Mouse (Mus musculus) retina, adult 2 months (tissue): ENCODE measurements around the gene Ctu2.
A peak's percentile ranks its signal among the peaks of the same experiment; 100 is the strongest.

Source experiments
- DNase-seq: peaks from one replicate; pipeline ENCODE4 v3.0.0-alpha.2; 2012; ENCODE audit warnings: low read depth, low spot score

Gene Ctu2

DNA sequence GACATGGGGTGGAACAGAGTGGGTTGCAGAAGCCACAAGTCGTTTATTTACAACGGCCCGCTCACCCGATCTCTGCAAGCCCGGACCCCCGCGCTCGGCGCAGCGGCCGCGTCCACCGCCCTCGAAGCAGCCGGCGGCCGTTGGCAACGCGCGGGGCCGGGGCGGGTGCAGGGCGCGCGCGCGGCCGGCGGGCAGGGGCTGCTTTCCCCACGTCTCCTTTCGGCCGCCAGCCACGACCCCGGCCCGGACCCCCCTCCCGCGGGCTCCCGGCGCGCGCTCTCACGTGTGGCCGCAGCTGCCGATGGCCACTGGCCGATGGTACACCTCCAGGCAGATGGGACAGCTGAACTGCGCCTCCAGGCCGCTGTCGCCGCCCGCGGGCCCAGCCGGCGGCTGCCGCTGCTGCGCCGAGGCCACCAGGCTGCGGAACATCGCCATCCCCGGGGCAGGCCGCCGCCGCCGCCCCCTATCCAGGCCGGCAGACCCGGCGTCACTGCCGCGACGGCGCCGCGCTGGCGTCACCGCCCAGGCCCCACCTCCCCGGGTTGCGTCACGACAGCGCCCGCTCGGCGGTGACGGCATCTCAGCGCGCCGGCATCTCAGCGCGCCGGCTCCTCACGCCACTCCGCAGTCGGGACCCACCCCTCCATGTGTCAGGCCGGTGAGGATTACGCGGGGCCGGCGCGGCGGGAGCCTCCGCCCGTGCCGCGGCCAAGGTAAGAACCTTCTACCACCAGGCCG, at the start of gene Ctu2, which contains the start of gene Rnf166:
Ctu2 (plus strand) TSS at position 564 of the 741 bp plus-strand sequence.
Rnf166 (minus strand) TSS at position 485 of the 741 bp plus-strand sequence.
- DNase-seq, result peak; percentile 84

DNA sequence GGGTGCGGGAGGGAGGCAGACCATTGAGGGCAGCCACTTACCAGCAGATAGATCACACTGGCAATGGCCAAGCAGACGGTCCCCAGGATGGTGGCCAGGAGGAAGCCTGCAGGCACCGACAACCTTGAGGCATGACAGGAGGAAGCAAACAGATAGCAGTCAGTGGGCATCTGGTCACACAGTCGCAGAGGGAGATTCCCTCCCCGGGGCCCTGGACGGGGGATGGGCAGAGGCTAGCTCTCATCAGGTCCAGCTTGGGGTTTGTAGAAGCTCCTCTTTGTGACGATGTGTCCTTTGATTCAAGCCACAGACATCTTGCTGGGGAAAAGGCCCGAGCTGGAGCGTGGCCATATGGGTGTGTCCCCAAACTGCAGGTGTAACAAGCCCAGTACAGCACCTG, 49.8 kb upstream of the Ctu2 start:
- DNase-seq, result no peak

DNA sequence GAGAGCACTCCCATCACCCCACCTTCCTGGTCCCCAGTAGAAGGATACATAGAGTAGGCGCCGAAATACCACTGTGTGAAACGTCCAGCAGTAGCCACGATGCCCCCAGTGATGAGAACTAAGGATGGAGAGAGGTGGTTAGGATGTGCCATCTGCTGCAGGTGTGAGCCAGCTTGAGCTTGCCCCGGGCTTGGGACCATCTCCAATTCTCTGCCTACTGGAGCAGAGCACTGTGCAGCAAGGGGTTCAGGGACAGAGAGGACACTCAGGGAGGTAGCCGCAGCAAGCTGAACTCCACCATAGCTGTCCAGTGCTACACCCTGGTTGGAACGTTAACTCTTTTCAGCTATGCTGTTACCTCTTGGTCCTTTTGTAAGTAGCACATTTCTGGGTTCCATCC, 48.3 kb upstream of the Ctu2 start:
- no peak for DNase-seq

DNA sequence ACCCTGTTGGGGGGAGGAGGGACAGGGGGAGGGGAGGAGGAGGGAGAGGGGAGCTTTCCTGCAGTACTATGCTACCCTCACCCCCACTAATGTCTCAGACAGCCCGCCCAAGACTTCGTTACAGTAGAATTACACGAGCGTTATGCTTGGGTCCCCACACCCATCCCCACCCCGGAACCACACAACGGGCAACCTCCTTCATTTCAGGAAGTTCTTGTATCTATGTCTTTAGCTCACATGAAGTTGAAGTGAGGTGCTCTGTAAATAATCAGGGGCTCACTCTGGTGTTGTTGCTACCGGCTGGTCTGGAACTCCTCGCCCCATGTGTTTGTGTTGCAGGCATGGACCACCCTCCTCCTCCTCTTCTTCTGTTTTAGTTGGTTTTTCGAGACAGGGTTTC, 47.8 kb upstream of the Ctu2 start:
- DNase-seq, result no peak

DNA sequence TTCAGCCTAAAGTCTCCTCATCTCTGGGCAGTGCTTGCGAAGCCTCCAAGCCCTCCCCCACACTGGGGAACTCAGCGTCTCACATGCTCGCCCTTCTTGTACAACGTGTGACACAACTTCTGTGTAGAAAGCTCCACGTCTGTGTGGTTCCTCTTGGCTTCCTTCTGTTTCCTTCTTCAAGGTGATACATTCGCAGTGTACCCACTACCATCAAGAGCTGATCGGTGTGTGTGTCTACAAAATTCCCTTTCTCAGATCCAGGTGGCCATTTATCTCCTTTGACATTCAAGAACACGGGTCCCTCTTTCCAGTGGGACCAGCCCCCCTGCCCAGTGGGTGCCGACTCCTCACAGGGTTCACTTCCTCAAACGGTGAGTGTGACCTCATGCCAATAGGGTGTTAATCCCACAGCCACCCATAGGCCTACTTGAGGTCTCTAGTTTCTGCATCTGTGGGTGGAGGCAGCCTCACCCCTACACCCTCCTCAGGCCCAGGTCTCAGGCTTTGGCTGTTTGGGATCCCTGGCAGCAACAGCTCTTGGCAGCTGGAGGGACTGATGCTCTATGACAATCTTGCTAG, 45.8 kb upstream of the Ctu2 start:
- DNase-seq, result no peak

DNA sequence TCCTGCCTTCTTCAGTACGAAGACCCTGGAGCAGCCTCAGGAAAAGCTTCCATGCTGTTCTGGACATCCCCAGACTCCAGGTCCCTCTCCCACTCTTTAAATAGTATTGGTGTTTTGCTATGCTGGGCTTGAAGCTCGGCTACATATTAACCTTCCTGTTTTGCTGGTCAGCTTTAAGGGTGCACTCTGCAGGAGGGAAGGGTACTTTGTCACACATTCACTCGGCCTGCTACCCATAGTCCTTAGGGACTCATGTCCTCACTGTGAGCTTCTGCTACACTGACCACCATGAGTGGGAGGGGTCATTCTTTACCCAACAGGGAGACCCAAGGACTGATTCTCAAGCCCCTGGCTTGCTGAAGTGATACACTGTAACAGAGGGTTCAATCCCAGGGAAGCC, 45.3 kb upstream of the Ctu2 start:
- DNase-seq, result no peak

DNA sequence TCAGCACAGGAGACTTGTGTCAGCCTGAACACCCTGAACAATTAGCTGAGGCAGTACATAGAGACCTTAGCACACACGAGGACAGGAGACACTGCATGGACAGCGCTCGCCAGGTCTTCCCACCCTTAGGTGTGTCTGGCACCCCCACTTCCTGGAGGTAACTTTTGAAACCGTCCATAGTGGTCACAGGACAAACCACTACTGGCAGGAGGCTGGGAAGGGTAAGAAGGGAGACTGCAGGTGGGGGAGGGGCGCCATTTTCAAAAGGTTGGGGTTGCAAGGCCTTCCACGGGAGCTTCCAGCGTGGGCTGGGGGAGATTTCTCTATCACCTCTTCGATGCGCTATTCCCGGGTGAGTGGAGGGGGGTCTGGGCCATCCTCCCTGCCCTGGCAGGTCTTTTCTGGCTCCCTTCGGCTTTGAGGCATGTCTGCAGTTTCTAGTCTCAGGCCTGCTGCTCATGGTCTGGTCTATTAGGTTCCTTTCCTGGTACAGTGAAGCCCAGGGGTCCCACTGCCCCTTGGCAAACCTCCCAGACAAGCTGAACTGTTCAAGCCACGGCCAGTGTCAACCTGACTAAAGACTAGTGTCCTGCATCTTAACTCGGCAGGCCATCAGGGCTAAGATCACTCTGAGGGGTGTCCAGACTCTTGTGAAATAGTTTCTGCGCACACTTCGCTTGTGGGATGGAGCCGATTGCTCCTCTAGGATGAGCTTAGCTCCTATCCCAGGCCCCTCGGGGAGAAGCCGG, 44.1 kb upstream of the Ctu2 start:
- DNase-seq, result no peak

DNA sequence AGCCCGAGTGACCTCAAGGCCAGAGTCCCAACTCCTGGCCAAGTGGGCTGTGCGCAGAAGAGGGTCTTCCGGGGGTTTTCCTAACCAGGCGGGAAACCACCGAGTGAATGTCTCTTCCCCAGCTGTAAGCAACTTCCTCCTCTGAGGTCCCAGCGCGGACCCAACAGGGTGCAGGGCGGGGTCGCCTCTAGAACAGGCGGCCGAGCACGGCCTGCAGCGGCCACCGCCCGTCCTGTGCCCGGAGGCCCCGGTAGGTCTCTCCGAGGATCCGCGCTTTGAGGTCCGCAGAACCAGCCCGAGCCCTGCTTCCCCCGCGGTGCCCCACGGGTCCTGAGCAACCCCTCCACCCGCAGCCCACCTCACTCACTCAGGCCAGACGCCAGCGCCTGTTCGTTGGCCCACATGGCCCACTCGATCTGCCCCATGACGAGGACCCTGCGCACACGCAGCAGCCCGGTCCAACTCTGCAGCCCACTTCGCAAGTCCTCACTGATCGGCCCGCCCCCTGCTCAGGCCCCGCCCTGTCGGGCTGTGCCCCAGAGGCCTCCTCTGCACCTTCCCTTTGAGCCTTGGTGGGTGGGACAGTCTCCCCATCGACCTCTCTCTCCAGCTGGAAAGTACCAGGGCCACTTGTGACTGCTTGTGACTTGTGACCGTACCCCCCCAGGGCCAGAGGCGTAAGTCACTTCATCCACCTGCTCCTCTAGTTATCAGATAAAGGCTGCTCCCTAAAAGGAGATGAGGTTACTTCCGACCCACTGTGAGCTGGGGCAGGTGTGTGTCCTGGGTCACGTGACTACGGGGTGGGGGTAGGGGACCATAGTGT, 43.3 kb upstream of the Ctu2 start, which contains the start of gene Cyba:
Cyba (minus strand) TSS at position 488 of the 826 bp plus-strand sequence.
- DNase-seq, result no peak

DNA sequence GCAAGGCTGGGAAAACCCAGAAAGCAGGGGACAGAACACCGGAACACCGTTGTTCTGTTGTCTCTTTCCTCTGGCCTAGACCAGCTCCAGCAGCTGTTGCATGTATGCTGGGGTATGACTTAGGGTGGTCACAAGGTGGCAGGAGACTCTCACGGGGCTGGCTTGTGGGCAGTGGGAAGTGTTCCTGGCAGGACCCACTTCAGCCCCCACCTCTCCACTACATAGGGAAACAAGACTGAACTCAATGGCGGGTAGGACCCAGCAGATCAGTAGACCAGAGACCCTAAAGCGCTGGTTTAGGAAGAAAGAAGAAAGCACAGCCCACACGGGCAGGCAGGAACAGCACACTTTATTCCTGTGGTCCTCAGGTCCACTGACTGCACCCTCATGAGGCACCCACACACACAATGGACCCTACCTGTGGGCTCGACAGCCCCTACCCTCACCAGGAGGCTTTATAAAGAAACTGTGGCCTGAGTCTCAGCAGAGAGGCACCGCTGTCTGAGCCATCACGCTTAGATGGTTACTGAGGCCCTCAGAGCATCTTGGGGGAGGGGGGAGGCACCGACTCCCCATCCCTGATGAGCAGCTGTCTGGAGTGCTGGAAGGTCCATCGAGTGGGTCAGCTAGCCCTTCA, 42.6 kb upstream of the Ctu2 start:
- DNase-seq, result no peak

DNA sequence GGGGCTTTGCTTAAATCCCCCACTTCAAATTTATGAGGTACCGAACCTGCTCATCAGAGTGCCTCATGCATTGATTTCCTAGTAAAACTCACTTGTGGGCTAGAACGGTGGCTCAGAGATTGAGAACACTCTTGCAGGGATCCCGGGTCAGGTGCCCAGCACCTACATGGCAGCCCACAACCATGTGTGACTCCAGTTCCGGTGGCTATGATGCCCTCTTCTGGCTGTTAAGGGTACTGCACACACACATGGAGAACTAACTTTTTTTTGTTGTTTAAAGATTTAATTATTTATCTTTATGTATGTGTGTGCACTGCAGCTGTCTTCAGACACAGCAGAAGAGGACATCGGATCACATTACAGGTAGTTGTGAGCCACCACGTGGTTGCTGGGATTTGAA, 40.6 kb upstream of the Ctu2 start:
- DNase-seq, result no peak

DNA sequence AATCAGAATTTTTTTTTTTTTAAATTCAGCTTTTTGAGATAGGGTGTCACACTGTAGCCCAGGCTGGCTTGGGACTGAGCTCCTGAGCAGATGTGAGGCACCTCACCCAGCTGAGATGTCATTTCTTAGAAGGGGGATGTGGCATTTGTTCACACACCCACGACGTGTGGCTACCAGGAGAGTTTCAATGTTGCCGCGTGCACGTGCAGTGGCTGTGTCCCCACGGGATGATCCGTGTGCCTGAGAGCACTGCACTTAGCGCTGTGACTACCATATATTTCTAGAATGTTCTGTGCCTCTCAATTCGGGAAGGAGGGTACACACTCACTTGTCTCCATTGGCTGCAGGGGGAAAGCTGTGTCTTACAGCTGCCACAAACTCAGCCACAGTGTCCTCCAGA, 39.8 kb upstream of the Ctu2 start:
- no peak for DNase-seq

DNA sequence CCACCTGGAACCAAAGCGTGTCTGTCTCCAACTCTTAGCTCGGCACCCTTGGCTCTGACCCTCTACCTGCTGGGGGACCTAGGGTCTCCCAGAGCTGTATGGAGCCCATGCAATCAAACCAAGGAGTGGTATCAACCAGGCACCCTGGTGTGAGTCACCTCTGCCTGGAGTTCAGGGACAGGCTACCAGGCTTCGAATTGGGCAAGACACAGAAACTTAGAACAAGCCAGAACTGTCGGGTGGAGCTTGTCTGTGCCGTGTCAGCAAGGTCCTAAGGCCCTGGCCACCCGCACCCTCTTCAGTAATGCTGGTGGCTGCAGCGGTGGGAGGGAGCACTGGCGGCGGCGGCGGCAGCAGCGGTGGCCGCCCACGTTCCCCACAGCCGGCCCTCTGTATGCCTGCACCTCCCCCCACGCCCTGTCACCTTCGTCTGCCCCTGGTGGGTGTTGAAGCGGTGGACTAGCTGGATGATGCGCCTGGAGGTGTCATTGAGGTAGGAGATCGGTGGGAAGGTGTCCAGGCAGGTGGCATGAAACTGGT, 39.3 kb upstream of the Ctu2 start:
- no peak for DNase-seq

DNA sequence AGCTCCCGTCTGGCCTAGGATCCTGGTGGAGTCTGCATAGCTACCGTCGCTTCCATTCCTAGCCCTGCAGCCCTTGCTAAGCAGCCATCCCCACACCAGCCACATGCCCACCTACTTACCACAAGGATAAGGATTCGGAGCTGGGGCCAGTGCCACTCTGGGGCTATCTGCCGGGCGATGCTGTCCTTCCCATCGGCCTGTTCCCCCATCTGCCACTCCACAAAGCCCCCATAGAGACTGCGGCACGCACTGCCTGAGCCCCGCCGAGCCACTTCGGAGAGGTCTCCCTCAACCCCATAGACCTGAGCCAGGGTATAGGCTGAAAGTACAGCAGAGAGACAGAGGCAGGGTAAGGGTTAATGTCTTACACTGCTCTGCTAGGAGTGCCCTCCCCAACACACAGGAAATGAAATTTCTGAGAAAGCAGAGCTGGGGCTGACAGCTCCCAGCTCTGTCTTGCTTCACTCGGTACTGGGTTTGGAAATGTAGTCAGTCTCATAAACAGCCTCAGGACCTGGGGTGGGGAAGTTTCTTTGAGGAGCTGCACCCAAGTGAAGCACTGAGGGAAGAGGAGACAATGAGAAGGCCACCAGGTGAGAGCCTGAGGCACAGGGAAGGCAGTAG, 38.1 kb upstream of the Ctu2 start:
- DNase-seq, result no peak

DNA sequence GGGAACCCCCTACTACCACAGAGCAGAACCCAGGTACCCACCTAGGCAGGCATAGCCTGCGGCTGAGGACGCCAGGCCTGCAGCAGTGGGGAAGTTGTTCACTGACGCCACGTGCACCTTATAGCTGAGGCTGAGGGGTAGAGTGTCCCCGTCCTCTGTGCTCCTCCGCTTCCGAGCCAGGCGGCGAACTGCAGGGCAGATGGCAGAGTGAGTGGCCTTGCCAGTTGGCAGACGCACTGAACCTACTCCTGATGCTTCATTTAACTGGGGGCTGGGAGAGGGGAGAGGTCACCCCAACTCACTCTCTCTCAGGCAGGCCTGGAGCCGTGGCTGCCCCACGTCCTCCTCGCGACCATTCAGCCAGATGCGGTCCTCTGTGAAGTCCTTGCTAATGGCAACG, 36.6 kb upstream of the Ctu2 start:
- no peak for DNase-seq

DNA sequence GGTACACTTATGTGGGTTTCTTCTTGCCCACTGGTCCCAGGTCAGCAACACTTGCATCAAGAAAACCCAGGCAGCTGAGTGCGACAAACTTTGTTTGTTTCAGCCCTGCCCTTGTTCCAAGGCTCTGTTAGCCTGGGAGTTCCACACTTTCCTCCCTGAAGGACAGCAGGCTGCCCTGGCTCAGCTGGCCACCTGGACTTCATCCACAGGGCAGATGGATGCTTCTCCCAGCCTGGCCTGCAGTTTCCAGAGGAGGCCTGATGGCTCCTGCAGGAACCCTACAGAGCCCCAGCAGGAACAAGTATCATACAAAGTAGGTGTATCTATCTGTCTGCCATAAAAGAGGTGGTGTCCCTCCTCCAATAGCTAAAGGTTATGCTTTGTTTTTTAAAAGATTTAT, 34.6 kb upstream of the Ctu2 start:
- DNase-seq, result no peak

DNA sequence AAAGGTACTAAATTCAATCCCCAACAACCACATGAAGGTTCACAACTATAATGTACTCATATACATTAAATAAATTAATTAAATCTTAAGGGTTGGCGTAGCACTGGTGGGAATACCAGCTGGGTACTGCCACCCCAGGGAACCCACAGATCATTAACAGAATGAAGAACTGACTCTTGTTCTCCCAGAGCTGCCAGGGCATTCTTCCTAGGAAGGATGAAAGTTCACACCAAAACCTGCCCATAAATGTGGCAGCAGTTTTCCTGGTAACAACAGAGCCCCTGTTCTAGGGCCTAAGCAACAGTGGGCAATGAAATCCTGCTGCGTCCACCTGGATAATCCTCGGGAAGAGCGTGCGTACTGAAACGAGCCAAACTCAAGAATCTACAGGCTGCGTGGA, 33.6 kb upstream of the Ctu2 start:
- no peak for DNase-seq

DNA sequence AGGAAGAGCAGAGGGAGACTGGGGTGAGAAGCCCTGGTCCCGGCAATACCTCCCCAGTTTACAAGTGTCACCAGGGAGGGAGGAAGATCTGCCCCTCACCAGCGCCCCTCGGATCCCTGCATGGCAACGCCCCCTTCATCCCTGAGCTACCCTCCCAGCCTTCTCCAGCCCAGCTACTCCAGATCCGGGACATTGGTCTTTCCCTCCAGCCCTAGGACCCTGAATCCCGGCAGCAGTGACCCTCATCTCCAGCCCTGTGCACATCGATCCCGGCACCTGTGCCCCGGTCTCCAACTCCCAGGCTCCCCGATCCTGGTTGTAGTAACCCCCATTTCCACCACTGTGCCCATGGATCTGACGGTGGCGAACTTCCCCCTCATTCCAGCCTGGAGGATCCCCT, 33.2 kb upstream of the Ctu2 start:
- DNase-seq, result no peak

DNA sequence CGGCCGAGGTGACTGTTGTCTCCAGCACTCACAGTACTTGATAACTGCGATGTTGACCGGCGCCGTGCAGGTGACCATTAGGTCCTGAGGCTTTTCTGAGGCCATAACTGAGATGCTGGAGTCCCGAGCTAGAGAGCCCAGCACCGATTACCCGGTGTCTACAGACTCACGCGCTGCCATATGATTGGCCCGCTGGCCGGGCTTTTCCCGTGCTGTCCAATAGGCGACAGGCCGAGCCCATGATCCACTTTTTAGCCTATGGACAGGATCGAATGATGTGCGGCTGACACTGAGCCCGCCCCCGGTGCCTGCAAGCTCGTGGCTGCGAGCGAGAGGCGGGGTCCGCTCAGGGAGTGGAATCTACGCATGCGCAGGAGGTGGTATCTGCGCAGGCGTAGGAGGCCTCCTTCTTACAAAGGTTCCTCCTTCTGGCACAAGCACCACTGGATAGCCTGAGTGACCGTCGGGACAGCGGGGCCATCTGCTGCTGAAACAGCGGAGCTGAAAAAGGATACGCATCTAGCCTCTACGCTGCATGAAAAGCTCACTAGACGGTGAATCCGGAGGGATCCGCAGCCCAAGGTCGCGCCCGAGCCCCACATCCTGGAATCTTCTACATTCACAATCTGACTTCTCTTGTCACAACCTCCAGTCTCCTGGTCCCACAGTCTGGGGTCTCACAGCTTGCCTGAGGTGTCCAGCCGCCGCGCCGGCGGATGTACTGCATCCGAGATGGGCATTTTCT, 32.5 kb upstream of the Ctu2 start, which contains the start of gene Mvd:
Mvd (minus strand) TSS at position 161 of the 745 bp plus-strand sequence.
- DNase-seq, result peak; percentile 98

DNA sequence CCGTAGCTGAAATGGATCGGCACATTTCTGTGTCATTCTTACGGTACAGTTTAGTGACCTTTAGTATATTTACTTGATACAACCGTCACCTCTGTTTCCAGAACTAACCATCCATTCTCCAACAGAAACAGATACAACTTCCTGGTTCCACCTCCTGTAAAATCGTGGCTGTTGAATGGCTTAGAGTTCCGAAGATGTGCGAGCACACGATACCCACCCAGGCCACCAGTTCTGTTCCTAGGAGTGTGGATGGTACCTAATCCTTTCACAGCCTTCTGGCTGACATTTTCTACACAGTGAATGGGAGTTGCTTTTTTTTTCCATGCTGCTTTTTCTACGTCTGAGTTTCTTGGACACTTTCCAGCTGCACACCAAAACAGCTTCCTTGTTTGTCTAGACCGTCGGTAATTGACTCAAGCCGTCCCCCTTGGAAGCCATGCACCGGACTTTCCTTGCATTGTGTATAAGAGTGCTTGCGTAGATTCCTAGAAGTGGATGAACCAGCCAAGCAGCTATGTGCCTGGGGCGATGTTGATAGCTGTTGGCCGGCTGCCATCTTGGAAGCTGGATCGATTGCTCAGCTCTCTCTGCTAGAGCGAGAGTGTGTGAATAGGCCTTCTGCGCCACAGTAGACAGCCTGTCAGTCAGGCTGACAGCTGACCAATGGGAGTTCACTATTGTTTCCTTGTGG, 31.7 kb upstream of the Ctu2 start:
- peak; percentile 49 for DNase-seq
